Mouse (Mus musculus) urinary bladder, adult 18-20 months (tissue): ENCODE data around the gene Sec61b.

ENCODE experiments used
- DNase-seq, 2 experiments: peaks; one replicate each; pipeline ENCODE4 v3.0.0; 2022; ENCODE audit warnings: low spot score in 2 of 2, mixed read lengths in 2 of 2

Sec61b gene

GRCm38 (mm10) chr4:47473968-47474729, at the start of gene Sec61b, which contains the start of gene Alg2:
Gene Sec61b, plus strand, starts transcription at chr4:47474658.
Gene Alg2, minus strand, starts transcription at chr4:47474333.
- peak; percentile 89 to 92 for DNase-seq

GRCm38 (mm10) chr4:47425247-47425830, 49.1 kb upstream of the Sec61b start:
- no peak for DNase-seq

- no peak for DNase-seq
These were observed 46.9 kb upstream of the Sec61b start for GRCm38 (mm10) chr4:47427606-47428005.

GRCm38 (mm10) chr4:47430557-47430956, 43.9 kb upstream of the Sec61b start:
- no peak for DNase-seq

GRCm38 (mm10) chr4:47431081-47431480, 43.4 kb upstream of the Sec61b start:
- no peak for DNase-seq

GRCm38 (mm10) chr4:47432766-47433165, 41.7 kb upstream of the Sec61b start:
- DNase-seq: no peak

- no peak for DNase-seq
These were observed 39.3 kb upstream of the Sec61b start for GRCm38 (mm10) chr4:47435131-47435530.

GRCm38 (mm10) chr4:47435566-47436360, 38.7 kb upstream of the Sec61b start:
- no peak for DNase-seq

GRCm38 (mm10) chr4:47437365-47438340, 36.8 kb upstream of the Sec61b start:
- peak; percentile 47 to 68 for DNase-seq

- no peak for DNase-seq
These were observed 35.5 kb upstream of the Sec61b start for GRCm38 (mm10) chr4:47438956-47439355.

- no peak for DNase-seq
These were observed 33.5 kb upstream of the Sec61b start for GRCm38 (mm10) chr4:47440951-47441350.

GRCm38 (mm10) chr4:47448526-47448925, 25.9 kb upstream of the Sec61b start:
- DNase-seq: no peak

- DNase-seq: no peak
These were observed 25.3 kb upstream of the Sec61b start for GRCm38 (mm10) chr4:47449116-47449515.

GRCm38 (mm10) chr4:47449586-47450522, 24.6 kb upstream of the Sec61b start:
- DNase-seq: no peak

GRCm38 (mm10) chr4:47467196-47467595, 7.3 kb upstream of the Sec61b start:
- no peak for DNase-seq

GRCm38 (mm10) chr4:47473586-47473967, 881 bp upstream of the Sec61b start:
- no peak for DNase-seq

GRCm38 (mm10) chr4:47474730-47475643, 529 bp downstream of the Sec61b start:
- no peak for DNase-seq

- DNase-seq: no peak
These were observed 3.1 kb downstream of the Sec61b start for GRCm38 (mm10) chr4:47477539-47477938.

GRCm38 (mm10) chr4:47480095-47480494, 5.6 kb downstream of the Sec61b start:
- no peak for DNase-seq
